Mouse (Mus musculus) layer of hippocampus, adult 9-10 months (tissue): ENCODE measurements at regions not wholly inside any gene's neighbourhood (a gene's known extent, or its start where the extent isn't known, plus 50 kb on each side); places are given as distances from the start of the nearest gene placed in this dataset.
A peak's percentile ranks its signal among the peaks of the same experiment; 100 is the strongest.

ENCODE experiments used
- DNase-seq: peaks from one replicate; pipeline ENCODE4 v3.0.0; 2022; ENCODE audit warnings: low spot score

DNA sequence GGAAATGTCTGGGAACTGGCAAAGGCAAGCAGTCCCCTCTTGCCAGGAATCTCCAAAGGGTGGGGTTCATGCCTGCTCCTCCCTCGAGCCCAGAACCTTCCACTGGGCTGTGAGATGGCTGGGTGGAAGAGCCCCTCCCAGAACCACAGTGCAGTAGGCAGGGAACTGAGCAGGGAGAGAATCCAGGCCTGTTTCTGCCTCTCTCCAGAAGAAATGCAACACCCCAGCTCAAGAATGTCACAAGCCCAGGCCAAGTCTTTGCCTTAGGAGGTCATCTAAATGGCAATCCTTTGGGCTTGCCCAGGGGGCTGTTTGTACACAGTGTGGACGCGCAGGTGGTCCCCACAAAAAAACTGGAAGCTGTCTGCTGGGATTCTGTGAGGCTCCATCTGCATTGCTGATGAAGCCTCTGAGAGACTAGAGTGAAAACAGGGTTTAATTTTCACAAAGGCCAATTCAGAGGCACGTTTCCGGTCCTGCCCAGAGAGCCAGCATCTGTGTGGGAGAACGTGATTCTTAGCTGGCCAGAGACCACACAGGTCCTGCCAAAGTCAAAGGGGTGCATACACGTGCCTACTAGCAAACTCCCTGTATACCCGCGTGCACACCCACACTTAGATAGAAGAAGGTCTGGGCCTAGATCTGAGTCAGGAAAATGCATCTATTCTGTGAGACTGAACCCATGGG lies 129.0 kb downstream of the Hmg20a start:
- DNase-seq: no peak

DNA sequence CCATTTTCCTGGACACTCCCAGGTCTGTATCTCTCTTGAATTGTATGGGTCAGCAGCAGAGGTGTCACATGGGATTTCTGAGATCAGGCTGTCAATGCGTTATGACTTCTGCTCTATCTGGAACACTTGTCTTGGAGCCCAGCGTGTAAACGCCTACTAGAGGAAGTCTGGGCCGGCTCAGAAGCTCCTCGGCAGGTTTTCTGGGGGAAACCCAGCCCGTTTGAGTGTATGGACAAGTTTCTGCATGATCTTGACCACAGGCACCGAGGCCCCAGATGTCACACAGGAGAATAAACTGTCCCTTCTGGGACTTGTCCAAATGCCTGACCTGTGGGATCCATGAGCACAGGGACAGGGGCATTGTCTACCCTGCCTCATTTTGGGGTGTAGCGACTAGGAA lies 131.4 kb downstream of the Hmg20a start:
- DNase-seq: no peak

DNA sequence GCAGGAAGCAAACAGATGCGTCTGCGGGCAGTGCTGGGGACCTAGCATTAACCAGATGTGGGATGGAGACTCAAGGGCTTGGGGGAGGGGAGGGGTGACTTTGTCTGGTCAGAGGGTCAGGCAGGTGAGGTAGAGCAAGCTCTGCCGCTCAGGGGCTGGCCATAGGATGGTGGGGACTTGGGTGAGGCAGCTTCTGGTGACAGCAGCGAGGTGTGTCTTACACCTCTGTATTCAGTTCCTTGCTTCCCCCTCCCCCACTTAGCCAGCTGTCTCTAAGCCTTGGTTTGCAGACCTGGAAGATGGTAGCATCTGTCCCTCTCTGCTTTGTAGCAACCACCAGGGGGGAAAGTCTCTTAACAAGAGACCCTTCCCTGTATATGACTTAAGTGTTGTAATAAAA lies 131.8 kb downstream of the Hmg20a start:
- DNase-seq: no peak

DNA sequence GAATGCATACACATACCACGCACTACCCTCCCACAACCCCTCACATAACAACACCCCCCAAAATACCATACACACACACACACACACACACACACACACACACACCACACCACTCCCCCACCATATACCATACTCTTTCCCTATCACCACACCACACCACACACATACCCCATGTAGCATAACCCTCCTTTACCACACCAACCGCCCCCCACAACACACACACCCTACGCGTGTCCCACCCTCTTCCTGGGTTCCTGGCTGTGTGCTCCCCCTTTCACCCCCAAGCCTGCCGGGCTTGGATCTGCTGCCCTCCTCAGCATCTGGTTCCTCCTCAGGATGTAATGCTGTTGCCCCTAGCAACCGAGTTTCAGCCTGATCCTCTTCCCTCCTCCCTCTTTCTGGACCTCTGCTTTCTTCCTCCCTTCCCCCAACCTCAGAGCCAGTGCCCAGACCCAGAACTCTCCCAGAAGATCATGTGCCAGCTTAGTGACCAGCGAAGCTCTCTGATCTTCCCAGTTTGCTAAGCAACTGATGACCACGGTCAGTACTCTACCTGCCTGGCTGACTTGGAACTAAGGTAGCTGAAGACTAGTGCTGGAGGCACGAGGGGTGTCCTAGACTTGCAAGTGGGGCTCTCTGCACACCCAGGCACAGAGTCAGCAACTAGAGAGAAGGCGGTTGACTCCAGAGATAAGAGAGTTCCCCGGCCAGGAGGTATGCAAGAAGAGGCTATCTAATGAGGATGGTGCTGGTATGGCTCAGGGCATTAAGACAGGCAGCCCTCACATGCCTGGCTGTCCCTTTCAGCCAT lies 133.2 kb downstream of the Hmg20a start:
- no peak for DNase-seq

DNA sequence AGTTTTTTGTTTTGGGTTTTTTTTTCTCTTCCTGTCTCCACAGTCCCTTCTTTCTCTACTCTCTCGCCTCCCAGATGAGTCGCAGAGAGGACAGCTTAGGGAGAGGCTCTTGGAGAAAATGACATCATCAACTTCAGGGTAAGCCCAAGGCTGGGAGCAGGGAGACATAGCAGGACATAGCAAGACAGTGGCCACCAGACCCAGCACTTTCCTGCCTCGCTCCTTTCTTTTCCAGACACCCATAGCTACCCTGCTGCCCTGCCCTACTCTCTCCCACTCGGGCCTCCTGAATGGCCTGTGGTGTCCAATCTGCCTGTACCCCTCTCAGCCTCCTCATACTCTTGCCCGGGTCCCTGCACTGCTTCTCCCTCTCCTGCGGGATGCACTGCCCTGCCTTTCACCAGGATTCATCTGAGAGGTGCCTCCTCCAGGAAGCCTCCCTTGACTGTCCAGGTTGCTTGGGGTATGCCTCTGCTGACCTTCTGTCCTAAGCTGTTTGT lies 133.8 kb downstream of the Hmg20a start:
- no peak for DNase-seq

DNA sequence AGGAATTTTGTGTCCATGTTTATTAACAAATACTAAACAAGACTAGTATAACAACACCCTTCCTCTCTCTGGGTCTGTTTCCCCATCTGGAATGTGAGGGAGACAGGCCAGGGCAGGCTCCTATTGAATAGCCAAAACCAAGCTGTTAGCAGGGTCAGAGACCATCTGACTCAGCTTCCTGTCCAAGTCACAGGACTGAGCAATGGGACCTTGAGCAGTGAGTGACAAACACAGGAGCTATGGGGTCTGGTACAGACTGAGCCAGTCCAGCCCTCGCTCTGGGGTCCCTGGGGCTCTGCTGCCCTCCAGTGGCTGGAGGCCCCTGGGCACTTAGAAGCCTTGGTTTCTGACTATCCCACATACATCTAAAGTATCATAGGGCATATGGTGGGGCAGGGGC lies 134.4 kb downstream of the Hmg20a start:
- DNase-seq: peak; percentile 53

DNA sequence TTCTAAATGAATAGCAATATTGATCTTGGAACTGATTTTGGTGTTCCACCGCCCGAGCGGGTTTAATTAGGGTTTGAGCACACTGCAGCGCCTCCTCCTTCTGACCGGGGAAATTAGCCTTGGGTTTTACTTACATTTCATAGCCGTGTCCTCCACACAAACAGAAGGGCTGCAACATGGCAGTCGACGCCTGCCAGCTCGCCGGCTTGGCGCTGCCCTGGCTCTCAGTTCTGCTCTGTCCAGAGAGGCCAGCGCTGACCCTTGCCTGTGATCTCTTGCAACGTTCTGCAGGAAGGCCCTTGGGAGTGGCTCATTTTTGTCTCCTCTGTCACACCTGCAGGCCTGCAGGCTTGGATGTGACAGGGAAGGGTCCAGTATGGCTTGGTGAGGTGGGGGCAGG lies 135.2 kb downstream of the Hmg20a start:
- DNase-seq: no peak

DNA sequence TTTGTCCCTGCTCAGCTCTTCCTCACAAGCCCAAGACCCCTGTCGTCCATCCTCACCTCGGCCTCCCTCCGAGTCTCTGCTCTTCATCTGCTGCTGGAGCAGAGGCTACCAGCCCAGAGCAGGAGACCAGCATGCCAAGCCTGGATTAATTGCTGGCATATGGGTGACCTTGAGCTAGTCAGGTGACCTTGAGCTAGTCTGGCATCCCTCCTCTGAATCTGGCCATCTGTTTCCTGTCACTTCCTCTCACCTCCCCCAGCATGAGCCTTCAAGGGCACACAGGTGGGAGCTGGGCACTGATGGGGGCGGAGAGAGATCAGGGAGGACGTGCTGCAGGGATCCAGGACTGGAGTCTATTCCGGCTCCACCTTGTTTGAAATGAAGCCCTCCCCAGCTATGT lies 135.7 kb downstream of the Hmg20a start:
- no peak for DNase-seq

DNA sequence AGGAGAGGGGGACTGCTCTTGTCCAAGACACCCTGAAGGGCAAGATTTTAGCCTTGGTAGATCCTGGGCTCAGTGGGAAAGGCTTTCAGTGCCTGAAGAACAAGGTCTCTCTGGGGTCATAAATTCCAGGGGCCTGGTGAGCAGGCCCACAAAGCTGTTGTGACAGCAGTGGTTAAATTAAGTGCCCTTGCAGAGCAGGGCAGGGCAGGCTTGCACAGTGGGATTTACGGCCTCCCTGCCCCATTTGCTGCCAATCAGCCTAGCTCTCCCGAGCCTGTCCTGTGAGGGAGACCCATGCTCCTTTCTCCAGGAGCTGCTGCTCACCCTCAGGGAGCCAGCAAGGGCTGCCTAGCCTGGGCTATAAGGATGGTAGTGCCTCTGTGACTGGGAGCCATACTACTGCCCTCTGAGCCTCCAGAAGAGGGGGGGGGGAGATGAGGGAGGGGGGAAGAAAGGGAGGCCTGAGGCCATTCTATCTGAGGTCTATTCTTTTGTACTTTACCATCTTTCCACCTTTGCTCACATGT lies 141.3 kb downstream of the Hmg20a start:
- no peak for DNase-seq

DNA sequence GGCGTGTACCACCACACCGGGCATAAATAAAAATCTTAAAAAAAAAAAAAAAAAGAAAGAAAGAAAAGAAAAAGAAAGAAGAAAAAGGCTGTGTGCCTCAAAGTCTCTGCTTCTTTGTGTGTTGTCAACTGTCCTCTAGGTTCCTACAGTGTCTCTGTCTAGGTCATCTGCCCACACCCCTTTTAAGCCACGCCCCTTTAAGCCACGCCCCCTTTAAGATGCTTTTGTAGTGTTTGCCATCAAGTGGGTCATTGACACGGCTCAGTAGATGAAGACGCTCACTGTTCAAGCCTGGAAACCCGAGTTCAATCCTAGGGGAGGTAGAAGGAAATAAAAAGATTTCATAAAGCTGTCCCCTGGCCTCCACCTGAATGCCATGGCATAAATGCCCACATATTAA lies 144.0 kb downstream of the Hmg20a start:
- DNase-seq: no peak

DNA sequence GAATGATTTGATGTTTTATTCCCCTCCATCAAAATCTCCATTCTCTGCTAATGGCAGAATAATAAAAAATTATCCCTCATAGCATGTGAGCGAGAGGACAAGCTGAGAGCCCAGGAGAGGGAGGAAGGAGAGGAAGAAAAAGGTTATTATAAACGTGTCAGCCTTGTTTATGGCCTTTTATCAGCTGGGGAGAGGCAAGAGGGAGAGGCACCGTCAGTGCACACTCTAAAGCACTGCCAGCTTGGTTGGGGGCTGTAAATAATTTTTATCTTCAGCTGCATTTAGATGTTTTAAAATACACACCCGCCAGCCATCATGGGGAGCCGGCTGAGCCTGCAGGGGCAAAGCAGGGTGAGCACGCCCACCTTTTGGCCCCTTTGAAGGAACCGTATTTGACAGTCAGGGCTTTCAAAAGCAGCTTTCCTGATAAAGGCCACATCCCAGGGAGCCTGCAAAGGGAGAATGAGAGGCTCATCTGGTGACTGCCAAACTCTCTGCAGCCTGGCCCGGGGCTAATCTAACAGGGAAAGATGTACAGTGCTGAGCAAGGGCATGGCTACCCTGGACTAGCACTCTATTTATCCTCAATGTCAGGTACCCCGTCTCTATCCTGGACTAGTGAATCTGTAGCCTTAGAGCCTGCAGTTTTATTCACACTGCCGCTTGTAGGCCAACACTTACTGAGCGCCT lies 145.8 kb downstream of the Hmg20a start:
- no peak for DNase-seq
